Mouse (Mus musculus) bone marrow macrophage, adult 2 months (primary cell): Measurements from ENCODE around the gene Epb41l5.

Source experiments
- CTCF ChIP-seq: IDR thresholded peaks from 2 replicates; pipeline ENCODE4 v1.5.1; 2012; ENCODE audit warnings: low read depth, mild to moderate bottlenecking, low read length, moderate library complexity
- POLR2A ChIP-seq: IDR thresholded peaks from 2 replicates; pipeline ENCODE4 v1.6.1; 2012; ENCODE audit warnings: mild to moderate bottlenecking, low read depth, low read length, borderline replicate concordance

- no peak for TF ChIP-seq POLR2A
- TF ChIP-seq CTCF = no peak
These were observed 127.1 kb downstream of the Epb41l5 start for GRCm38 (mm10) chr1:119521681-119522080.
